Mouse (Mus musculus) stomach, postnatal 0 days (tissue): ENCODE measurements around the gene Pld3. TPM values are rescaled to one million over a fixed set of nuclear protein-coding genes. Genes with fewer than 3 reads are reported as not detected.

ENCODE experiments used
- ATAC-seq: fragments of 200-750 bp; cut with Nextera tagmentation; 2 replicates; pipeline ENCODE4 v1.8.0; 2017; ENCODE audit not compliant: low FRiP score, low TSS enrichment
- DNase-seq: peaks from one replicate; pipeline ENCODE4 v3.0.0-alpha.2; 2016; ENCODE audit warnings: low spot score
- H3K27ac ChIP-seq: fragments of 300-500 bp; sonication (generic); replicated peaks from 2 replicates; pipeline ENCODE4 v1.5.1; 2014; ENCODE audit warnings: mild to moderate bottlenecking, control low read depth
- H3K27me3 ChIP-seq: fragments of 300-500 bp; sonication (generic); 2 replicates; pipeline ENCODE4 v1.6.1; 2014; ENCODE audit warnings: low read length; ENCODE audit not compliant: control insufficient read depth, insufficient read depth
- H3K36me3 ChIP-seq: fragments of 300-500 bp; sonication (generic); 2 replicates; pipeline ENCODE4 v1.6.1; 2014; ENCODE audit warnings: low read length, mixed read lengths; ENCODE audit not compliant: control insufficient read depth, insufficient read depth
- H3K4me1 ChIP-seq: fragments of 300-500 bp; sonication (generic); replicated peaks from 2 replicates; pipeline ENCODE4 v1.6.1; 2014; ENCODE audit warnings: antibody characterized with exemption; ENCODE audit not compliant: control insufficient read depth, insufficient read depth
- H3K4me2 ChIP-seq: fragments of 300-500 bp; sonication (generic); replicated peaks from 2 replicates; pipeline ENCODE4 v1.6.1; 2014; ENCODE audit warnings: low read depth, mild to moderate bottlenecking, control low read depth, moderate library complexity
- H3K4me3 ChIP-seq: fragments of 300-500 bp; sonication (generic); 2 replicates; pipeline ENCODE4 v1.5.1; 2014; ENCODE audit warnings: low read depth, low read length, control low read depth
- H3K9ac ChIP-seq: fragments of 300-500 bp; sonication (generic); 2 replicates; pipeline ENCODE4 v1.6.1; 2014; ENCODE audit warnings: mild to moderate bottlenecking, low read length, control low read depth, mixed read lengths
- H3K9me3 ChIP-seq: fragments of 300-500 bp; sonication (generic); 2 replicates; pipeline ENCODE4 v1.6.1; 2016; ENCODE audit warnings: low read length; ENCODE audit not compliant: control insufficient read depth
- CTCF ChIP-seq: IDR thresholded peaks from 2 replicates; pipeline ENCODE4 v1.5.1; 2016; ENCODE audit warnings: antibody characterized with exemption, low read depth, mild to moderate bottlenecking, moderate library complexity
- EP300 ChIP-seq: optimal IDR thresholded peaks from 2 replicates; pipeline ENCODE3; 2016; ENCODE audit warnings: antibody characterized with exemption
- WGBS: fragments of 180-500 bp; shearing (Covaris S2); extraction: QIAGEN DNeasy Blood & Tissue Kit; methylation state at CpG from one replicate; pipeline ENCODE4 v1.1.7; 2014; 5-methylcytosine and 5-hydroxymethylcytosine counted together
- polyA plus RNA-seq: library from polyadenylated mRNA; unstranded; fragments of >200 nt; fragmentation: Nextera tagmentation; extraction: Ambion mirVana; gene quantifications from 2 replicates; pipeline ENCODE4 v1.2.1, GENCODE M21; 2015

The Pld3 gene
- polyA plus RNA-seq, 1 experiment from 2014 or later: 117 TPM

DNA sequence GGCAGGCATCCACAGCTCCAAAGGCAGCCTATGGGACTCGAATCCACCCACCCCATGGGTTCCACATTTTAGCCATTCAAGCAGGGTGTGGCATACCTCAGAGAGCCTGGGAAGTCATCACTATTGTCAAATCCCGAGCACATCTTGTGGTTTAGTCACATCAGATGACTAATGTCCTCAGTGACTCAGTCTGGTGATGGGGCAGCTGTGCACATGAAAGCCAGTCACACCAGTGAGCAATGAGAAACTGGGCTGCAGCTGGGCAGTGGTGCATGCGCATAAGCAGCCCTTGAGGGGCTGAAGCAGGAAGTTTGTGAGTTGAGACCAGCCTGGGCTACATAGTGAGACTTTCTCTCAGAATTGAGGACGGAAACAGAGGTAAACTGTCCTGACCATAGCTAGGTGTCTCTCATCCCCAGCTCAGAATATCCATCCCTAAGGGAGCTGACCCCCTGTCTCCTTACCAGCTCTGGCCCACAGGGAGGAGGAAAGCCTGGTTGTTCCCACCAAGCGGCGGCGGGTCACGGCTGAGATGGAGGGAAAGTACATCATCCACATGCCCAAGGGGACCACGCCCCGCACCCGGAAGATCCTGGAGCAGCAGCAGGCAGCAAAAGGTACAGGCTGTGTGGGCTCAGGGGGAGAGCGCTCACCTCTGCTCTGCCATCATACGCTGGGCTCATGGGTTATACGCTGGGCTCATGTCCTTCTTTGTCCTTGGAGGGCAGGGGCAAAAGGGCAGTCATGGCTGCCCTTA is 21.3 kb upstream of the Pld3 start:
- Histone ChIP-seq H3K9ac (no peak overlapping the region), H3K27ac (no peak overlapping the region), H3K4me1 (no peaks in the 10 kb centered on the region), H3K27me3 (no peaks in the 10 kb centered on the region), H3K4me2 (no peak overlapping the region), H3K9me3 (no peaks in the 10 kb centered on the region), H3K36me3 (peaks cover 20% of the 10 kb centered on the region), H3K4me3 (no peak overlapping the region)
- WGBS: 85% methylated on average over 14 of the region's 14 CpGs
- TF ChIP-seq CTCF (no peak), EP300 (no peak)
- ATAC-seq: no peak
- no peak for DNase-seq

DNA sequence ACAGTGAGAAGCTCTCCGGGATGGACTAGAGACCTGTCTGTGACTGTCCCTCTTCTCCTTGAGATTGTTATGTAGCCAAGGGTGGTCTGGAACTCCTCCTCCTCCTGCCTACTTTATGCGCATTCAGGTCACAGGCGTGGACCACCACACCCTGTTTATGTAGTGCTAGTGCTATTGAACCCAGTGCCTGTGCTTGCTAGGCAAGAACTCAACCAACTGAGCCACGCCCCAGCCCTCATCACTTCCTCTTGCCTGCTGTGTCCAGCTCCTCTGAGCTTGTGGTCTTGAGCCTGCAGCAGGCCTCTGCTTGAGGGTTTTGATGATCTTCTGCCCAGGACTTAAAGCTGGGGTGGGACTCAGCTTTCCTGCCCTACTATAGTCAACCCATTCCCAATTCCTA is 19.1 kb upstream of the Pld3 start:
- no peak overlapping the region for H3K4me2 ChIP-seq
- no peak overlapping the region for H3K9ac ChIP-seq
- peak; percentile 51 for DNase-seq
- no peak overlapping the region for H3K27ac ChIP-seq
- no peaks in the 10 kb centered on the region for H3K27me3 ChIP-seq
- 74% methylated on average over 4 of the region's 4 CpGs for WGBS
- no peak overlapping the region for H3K4me3 ChIP-seq
- peaks cover 22% of the 10 kb centered on the region for H3K36me3 ChIP-seq
- peak; percentile 66 for ATAC-seq
- no peaks in the 10 kb centered on the region for H3K4me1 ChIP-seq
- H3K9me3 ChIP-seq: no peaks in the 10 kb centered on the region
- TF ChIP-seq CTCF: no peak
- TF ChIP-seq EP300: no peak

DNA sequence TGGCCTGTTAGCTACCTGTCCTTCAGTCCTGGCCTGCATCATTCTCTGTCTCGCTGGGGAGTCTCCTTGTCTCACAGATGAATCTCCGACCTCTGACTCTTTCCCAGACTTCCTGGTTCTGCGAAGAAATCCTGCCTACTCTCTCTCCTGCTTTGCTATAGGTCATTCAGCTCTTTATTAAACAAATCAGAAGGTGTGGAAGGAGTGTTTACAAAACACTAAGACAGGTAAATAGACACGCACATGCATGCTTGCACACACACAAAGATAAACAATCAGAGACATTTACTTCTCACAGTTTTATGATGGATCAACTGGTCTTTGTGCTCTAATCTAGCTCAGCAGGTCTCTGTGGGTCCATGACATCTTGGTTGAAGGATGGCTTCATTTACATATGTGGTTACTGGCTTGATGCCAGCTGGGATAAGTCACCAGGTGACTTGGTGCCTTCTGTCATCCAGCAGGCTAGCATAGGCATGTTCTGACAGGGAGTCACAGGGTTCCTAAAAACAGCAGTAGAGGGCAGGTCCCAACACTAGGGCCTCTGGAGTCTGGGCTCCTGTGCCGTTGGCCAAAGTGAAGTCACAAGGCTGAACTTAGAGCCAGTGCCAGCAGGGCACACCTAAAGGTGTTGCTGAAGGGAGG is 16.7 kb upstream of the Pld3 start:
- H3K9me3 ChIP-seq: no peaks in the 10 kb centered on the region
- peak; percentile 72; the same call in 1 of the 2 replicates for ATAC-seq
- H3K27ac ChIP-seq: 0 out of 2 replicates have a peak overlapping the region, but pooled peaks have one; percentile 24
- no peak for DNase-seq
- no peak overlapping the region for H3K4me2 ChIP-seq
- 64% methylated on average over 5 of the region's 5 CpGs for WGBS
- H3K4me3 ChIP-seq: no peak overlapping the region
- H3K9ac ChIP-seq: no peak overlapping the region
- peaks cover 24% of the 10 kb centered on the region for H3K36me3 ChIP-seq
- H3K4me1 ChIP-seq: no peaks in the 10 kb centered on the region
- TF ChIP-seq EP300: peak; percentile 86
- 0 out of 2 replicates have a peak, but pooled peaks have one; percentile 3 for TF ChIP-seq CTCF
- H3K27me3 ChIP-seq: no peaks in the 10 kb centered on the region

DNA sequence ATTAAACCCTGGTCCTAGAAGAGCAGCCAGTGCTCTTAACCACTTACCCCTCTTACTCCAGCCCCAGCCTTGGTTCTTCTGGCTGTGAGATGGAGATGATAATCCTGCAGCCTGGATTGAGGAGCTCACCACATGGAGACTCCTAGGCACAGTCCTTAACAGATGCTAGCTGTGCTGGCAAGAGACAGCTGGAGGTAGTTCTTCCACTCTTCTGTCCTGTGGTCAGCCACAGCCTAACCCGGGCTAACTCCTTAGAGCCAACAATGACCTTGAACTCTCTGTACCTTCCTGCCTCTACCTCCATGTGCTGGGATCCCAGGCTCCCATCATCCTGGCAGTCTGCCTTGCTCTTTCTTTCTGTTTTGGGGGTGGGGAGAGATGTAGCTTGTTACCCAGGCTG is 8.0 kb upstream of the Pld3 start:
- Histone ChIP-seq H3K4me1 (no peaks in the 10 kb centered on the region), H3K9me3 (no peaks in the 10 kb centered on the region), H3K36me3 (peaks cover 16% of the 10 kb centered on the region), H3K27ac (no peak overlapping the region), H3K27me3 (no peaks in the 10 kb centered on the region), H3K4me3 (no peak overlapping the region), H3K4me2 (no peak overlapping the region), H3K9ac (no peak overlapping the region; the same call in 1 of the 2 replicates)
- WGBS: 100% methylated on average over 1 of the region's 1 CpGs
- TF ChIP-seq EP300 (no peak), CTCF (no peak)
- no peak for DNase-seq
- no peak for ATAC-seq

DNA sequence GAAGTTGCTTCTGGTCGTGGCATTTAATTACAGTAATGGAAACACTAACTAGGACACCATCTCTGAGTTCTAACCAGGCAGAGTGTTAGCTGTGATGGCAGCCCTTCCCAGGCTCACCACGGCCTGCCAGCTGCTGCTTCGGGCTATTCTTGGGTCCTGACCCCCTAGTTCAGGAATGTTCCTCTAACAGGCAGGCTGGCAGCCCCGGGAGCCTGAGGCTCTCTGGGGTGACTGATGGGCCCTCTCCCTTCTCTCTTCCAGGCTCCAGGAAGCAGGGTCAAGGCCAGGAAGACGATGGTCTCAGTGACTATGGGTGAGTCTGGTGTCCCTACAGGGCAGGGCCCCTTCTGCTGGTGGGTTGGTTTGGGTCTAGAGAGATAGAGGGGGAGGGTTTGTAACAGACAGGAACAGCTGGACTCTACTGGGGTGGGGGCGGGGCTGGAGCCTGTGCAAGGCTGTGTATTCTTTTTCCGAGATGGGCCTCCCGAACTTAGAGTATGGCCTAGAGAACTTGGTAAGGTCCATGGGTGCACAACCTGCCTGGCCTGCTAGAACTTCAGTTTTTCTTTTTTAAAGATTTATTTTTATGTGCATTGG is 7.4 kb upstream of the Pld3 start:
- no peaks in the 10 kb centered on the region for H3K9me3 ChIP-seq
- no peak for DNase-seq
- no peak overlapping the region for H3K4me2 ChIP-seq
- no peak for TF ChIP-seq CTCF
- no peak for TF ChIP-seq EP300
- peak overlapping the region; percentile 18; the same call in 1 of the 2 replicates for H3K9ac ChIP-seq
- WGBS: 47% methylated on average over 8 of the region's 8 CpGs
- peaks cover 13% of the 10 kb centered on the region for H3K36me3 ChIP-seq
- H3K4me3 ChIP-seq: no peak overlapping the region
- H3K27me3 ChIP-seq: no peaks in the 10 kb centered on the region
- no peaks in the 10 kb centered on the region for H3K4me1 ChIP-seq
- H3K27ac ChIP-seq: peak overlapping the region; percentile 24; the same call in 1 of the 2 replicates
- peak; percentile 12; the same call in 1 of the 2 replicates for ATAC-seq
